Mouse (Mus musculus): ENCODE data around the gene Zfp418.

DNA sequence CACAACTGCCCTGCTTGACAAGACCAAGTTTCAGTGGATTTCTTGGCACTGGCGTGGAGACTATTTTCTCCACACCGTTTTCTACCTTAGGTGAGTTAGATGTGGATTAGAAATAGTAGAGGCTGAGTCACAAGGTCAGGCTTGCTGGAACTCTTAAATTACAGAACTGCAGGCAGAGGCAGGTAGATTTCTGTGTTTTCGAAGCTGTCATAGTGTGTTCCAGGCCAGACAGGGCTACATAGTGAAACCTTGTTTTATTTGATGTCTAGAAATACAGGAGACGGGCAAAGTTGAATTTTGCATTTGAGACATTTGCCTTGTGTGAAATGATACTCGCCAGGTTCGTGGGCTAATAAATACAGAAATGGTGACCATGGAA lies 49.5 kb upstream of the Zfp418 start:
- TF ChIP-seq GATA1 (IDR thresholded peaks at IDR 0.05; ENCODE audit: low read length), result no peak
- TF ChIP-seq TAL1 (IDR thresholded peaks at IDR 0.05; ENCODE audit: low read length), result no peak

Data from erythroblast, embryonic 14.5 days (primary cell).